Mouse (Mus musculus) kidney, postnatal 10 days (tissue): ENCODE data around the gene Gm5624.
"Not testable (repeated sequence)": the region's sequence is repeated elsewhere in the genome, so short reads cannot be mapped to it uniquely, and the experiment has no call there.

Experiments
- DNase-seq: peaks from one replicate; pipeline ENCODE4 v3.0.0; 2021; ENCODE audit warnings: mixed read lengths

Gm5624 gene

GRCm38 (mm10) chr14:44627737-44628136 is at the start of gene Gm5624:
TSS of gene Gm5624 (minus strand) at chr14:44627938.
- DNase-seq: not testable (repeated sequence)

GRCm38 (mm10) chr14:44591765-44592164 is 36.0 kb downstream of the Gm5624 start:
- not testable (repeated sequence) for DNase-seq

GRCm38 (mm10) chr14:44582853-44583252 is 44.9 kb downstream of the Gm5624 start, which contains the start of gene Gm8247:
TSS of gene Gm8247 (plus strand) at chr14:44583153.
- not testable (repeated sequence) for DNase-seq

GRCm38 (mm10) chr14:44547961-44548360 is 79.8 kb downstream of the Gm5624 start:
- DNase-seq: not testable (repeated sequence)

- DNase-seq: not testable (repeated sequence)
These were observed 109.8 kb downstream of the Gm5624 start, which contains the start of gene Gm17093 for GRCm38 (mm10) chr14:44517976-44518375. TSS of gene Gm17093 (plus strand) at chr14:44518276.
